Mouse (Mus musculus): ENCODE results near the gene Slc35f2.

- no peak for TF ChIP-seq CTCF (IDR thresholded peaks at IDR 0.05; ENCODE audit: low read depth)
- no peak for TF ChIP-seq EP300 (optimal IDR thresholded peaks at IDR 0.05)
Measured at GRCm38 (mm10) chr9:53835039-53835438, 63.7 kb downstream of the Slc35f2 start.
